ENCODE assay signal across 8 mouse cellular contexts in genomic region chr5:29687671-29688070, GRCm38 (mm10). TPM values are rescaled to one million over a fixed set of nuclear protein-coding genes. Genes with fewer than 3 reads are reported as not detected.
DNase-seq lines count a peak whose midpoint lies in the region; ATAC-seq and TF ChIP-seq lines count a peak whose summit lies in the region.

No protein-coding gene starts in this region.

- WGBS in limb, embryonic 14.5 days = 49% methylated on average over 3 of the region's 3 CpGs
- 54% methylated on average over 3 of the region's 3 CpGs for WGBS in neural tube, embryonic 14.5 days

- H3K27ac ChIP-seq in limb, embryonic 14.5 days (replicated peaks; ENCODE audit: low read depth, low read length) = no peak overlapping the region
- H3K27ac ChIP-seq in neural tube, embryonic 14.5 days (ENCODE audit: low read depth, low read length) = no peak overlapping the region

- no peak for ATAC-seq in limb, embryonic 14.5 days (ENCODE audit: low FRiP score, low read depth)
- peak; percentile 89 for ATAC-seq in neural tube, embryonic 14.5 days (ENCODE audit: low read depth)

- H3K9me3 ChIP-seq in limb, embryonic 14.5 days (ENCODE audit: control insufficient read depth, low read length) = no peaks in the 10 kb centered on the region
- H3K9me3 ChIP-seq in neural tube, embryonic 14.5 days (ENCODE audit: control insufficient read depth, low read length) = no peaks in the 10 kb centered on the region

- H3K9ac ChIP-seq in limb, embryonic 14.5 days (ENCODE audit: low read depth, low read length, severe bottlenecking) = no peak overlapping the region
- no peak overlapping the region for H3K9ac ChIP-seq in neural tube, embryonic 14.5 days (replicated peaks; ENCODE audit: low read depth, low read length)

- H3K4me3 ChIP-seq in limb, embryonic 14.5 days (replicated peaks; ENCODE audit: low read length) = no peak overlapping the region
- H3K4me3 ChIP-seq in neural tube, embryonic 14.5 days (ENCODE audit: low read depth, low read length) = no peak overlapping the region

- no peaks in the 10 kb centered on the region for H3K4me1 ChIP-seq in limb, embryonic 14.5 days (ENCODE audit: control insufficient read depth, insufficient read depth, low read length)
- no peaks in the 10 kb centered on the region for H3K4me1 ChIP-seq in neural tube, embryonic 14.5 days (ENCODE audit: control insufficient read depth, insufficient read depth, low read length)

- H3K4me2 ChIP-seq in limb, embryonic 14.5 days (replicated peaks; ENCODE audit: low read depth, low read length, severe bottlenecking) = no peak overlapping the region
- H3K4me2 ChIP-seq in neural tube, embryonic 14.5 days (ENCODE audit: low read depth, low read length) = no peak overlapping the region

- no peaks in the 10 kb centered on the region for H3K36me3 ChIP-seq in limb, embryonic 14.5 days (ENCODE audit: control insufficient read depth, insufficient read depth, low read length)
- H3K36me3 ChIP-seq in neural tube, embryonic 14.5 days (ENCODE audit: control insufficient read depth, insufficient read depth, low read length) = no peaks in the 10 kb centered on the region

- TF ChIP-seq POLR2A in limb, embryonic 14.5 days (IDR thresholded peaks at IDR 0.05; ENCODE audit: borderline replicate concordance, extremely low read depth, insufficient read depth, insufficient read length) = no peak

- no peaks in the 10 kb centered on the region for H3K27me3 ChIP-seq in limb, embryonic 14.5 days (ENCODE audit: control insufficient read depth, insufficient read depth, low read length)
- no peaks in the 10 kb centered on the region for H3K27me3 ChIP-seq in neural tube, embryonic 14.5 days (ENCODE audit: control insufficient read depth, insufficient read depth, low read length)

- peak; percentile 10 to 16 for DNase-seq in cerebellum, adult 18-20 months
- DNase-seq in cerebellum, adult 9-10 months = no peak
- DNase-seq in urinary bladder, postnatal 14 days (ENCODE audit: low spot score) = peak; percentile 28
- DNase-seq in urinary bladder, adult 2 months (ENCODE audit: low spot score) = no peak
- peak; percentile 62 for DNase-seq in forelimb bud, embryonic 11.5 days (ENCODE audit: low read depth, low spot score)
- DNase-seq in limb, embryonic 14.5 days (ENCODE audit: low spot score) = peak; percentile 12
- no peak for DNase-seq in layer of hippocampus, adult 9-11 months

RNA-seq across cellular contexts. Expression of gene Dnajb6, which starts 47.8 kb away (rescaled TPM):
- 92.2 and 100 TPM in 2 replicates for polyA plus RNA-seq in urinary bladder, adult 2 months (2012; rRNA removed)
- polyA plus RNA-seq in limb, embryonic 14.5 days (2012; rRNA removed) = 76.0 and 96.9 TPM in 2 replicates
- 123 and 129 TPM in 2 replicates for polyA plus RNA-seq in limb, embryonic 14.5 days (2014; fragmentation: Nextera tagmentation; extraction: Ambion mirVana)
- 309 and 311 TPM in 2 replicates for polyA plus RNA-seq in neural tube, embryonic 14.5 days (2014; fragmentation: Nextera tagmentation; extraction: Ambion mirVana)

RNA-seq across cellular contexts. Expression of gene Gm5129, which starts 48.1 kb away (rescaled TPM):
- polyA plus RNA-seq in urinary bladder, adult 2 months (2012; rRNA removed) = not detected in 2 replicates
- 0.94 and 2.3 TPM in 2 replicates for polyA plus RNA-seq in limb, embryonic 14.5 days (2012; rRNA removed)
- not detected in 2 replicates for polyA plus RNA-seq in limb, embryonic 14.5 days (2014; fragmentation: Nextera tagmentation; extraction: Ambion mirVana)
- not detected in 2 replicates for polyA plus RNA-seq in neural tube, embryonic 14.5 days (2014; fragmentation: Nextera tagmentation; extraction: Ambion mirVana)

Comparison
In these comparisons a context has a peak if more than half of its experiments do, and no peak if none do; other contexts are left out.
1. DNase-seq: peak in cerebellum, adult 18-20 months (2 of 2), urinary bladder, postnatal 14 days (single experiment), forelimb bud, embryonic 11.5 days (single experiment) and limb, embryonic 14.5 days (single experiment); none in cerebellum, adult 9-10 months (single experiment), urinary bladder, adult 2 months (single experiment) and layer of hippocampus, adult 9-11 months (single experiment).